Mouse (Mus musculus): Measurements from ENCODE around the gene Lrit3.
A peak's percentile ranks its signal among the peaks of the same experiment; 100 is the strongest.
"Not testable (repeated sequence)": the region's sequence is repeated elsewhere in the genome, so short reads cannot be mapped to it uniquely, and the experiment has no call there.

The Lrit3 gene

GRCm38 (mm10) chr3:129771210-129771609 lies 32.6 kb downstream of the Lrit3 start:
- no peak for DNase-seq (ENCODE audit: low spot score)

GRCm38 (mm10) chr3:129766971-129767794 lies 36.6 kb downstream of the Lrit3 start:
- DNase-seq (ENCODE audit: low spot score), result no peak

- no peak for DNase-seq (ENCODE audit: low spot score)
These were observed 37.7 kb downstream of the Lrit3 start for GRCm38 (mm10) chr3:129766106-129766505.

- DNase-seq (ENCODE audit: low spot score), result not testable (repeated sequence)
These were observed 46.2 kb downstream of the Lrit3 start for GRCm38 (mm10) chr3:129757599-129757998.

GRCm38 (mm10) chr3:129754650-129755604 lies 48.9 kb downstream of the Lrit3 start, which contains the start of gene Egf:
Gene Egf (minus strand): TSS chr3:129755316.
- no peak for DNase-seq (ENCODE audit: low spot score)

- peak; percentile 45 for DNase-seq (ENCODE audit: low spot score)
These were observed 59.0 kb downstream of the Lrit3 start for GRCm38 (mm10) chr3:129744803-129745202.

- DNase-seq (ENCODE audit: low spot score), result no peak
These were observed 61.0 kb downstream of the Lrit3 start for GRCm38 (mm10) chr3:129742781-129743180.

GRCm38 (mm10) chr3:129738291-129739183 lies 65.3 kb downstream of the Lrit3 start:
- no peak for DNase-seq (ENCODE audit: low spot score)
